Mouse (Mus musculus): ENCODE measurements at regions not wholly inside any gene's neighbourhood (a gene's known extent, or its start where the extent isn't known, plus 50 kb on each side); places are given as distances from the start of the nearest gene placed in this dataset.

DNA sequence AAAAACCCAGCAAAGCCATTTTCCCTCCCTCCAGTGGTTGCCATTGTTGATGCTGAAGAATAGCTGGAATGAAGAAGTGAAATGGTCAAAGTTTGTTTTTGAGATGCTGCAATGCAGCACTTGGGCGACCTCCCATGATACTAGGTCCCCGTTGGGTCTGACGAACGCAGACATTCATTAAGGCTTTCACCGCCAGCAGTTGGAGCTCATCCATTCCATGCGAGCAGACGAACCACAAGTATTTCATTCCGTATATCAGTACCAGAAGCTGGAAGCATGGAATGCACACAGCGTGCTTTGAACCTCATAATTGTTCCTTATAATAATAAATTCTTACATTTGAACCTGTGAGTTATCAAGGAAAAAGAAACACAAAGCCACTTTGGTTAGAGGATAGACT, 86.9 kb upstream of the Kcnj16 start:
- TF ChIP-seq CTCF (IDR thresholded peaks at IDR 0.05) (no peak), EP300 (IDR thresholded peaks at IDR 0.05) (no peak)

Data from lung, postnatal 0 days (tissue).